In genomic region chr17:8648310-8648709, GRCm38 (mm10) we compare ENCODE assay signal across 15 mouse cellular contexts.
DNase-seq lines count a peak whose midpoint lies in the region; ATAC-seq and TF ChIP-seq lines count a peak whose summit lies in the region.
"Had no signal": no experiment of that assay in that cellular context is flagged by ENCODE, and none has a peak within 500 bp of the region (broad histone marks: within the 10 kb centered on the region; RNA-seq: fewer than 3 reads in every experiment).

No protein-coding gene starts in this region.

- no peak overlapping the region for H3K9ac ChIP-seq in forebrain, embryonic 15.5 days (replicated peaks)
- H3K9ac ChIP-seq in forebrain, embryonic 13.5 days: no peak overlapping the region
- H3K9ac ChIP-seq in midbrain, embryonic 16.5 days (ENCODE audit: low read depth, low read length): no peak overlapping the region
- no peak overlapping the region for H3K9ac ChIP-seq in midbrain, postnatal 0 days (replicated peaks; ENCODE audit: low read length, poor library complexity, severe bottlenecking)
- H3K9ac ChIP-seq: intestine, embryonic 15.5 days; kidney, embryonic 15.5 days; lung, embryonic 15.5 days had no signal

- 52% methylated on average over 3 of the region's 3 CpGs for WGBS in forebrain, embryonic 15.5 days
- 74% methylated on average over 3 of the region's 3 CpGs for WGBS in forebrain, embryonic 13.5 days
- WGBS in midbrain, embryonic 16.5 days: 81% methylated on average over 3 of the region's 3 CpGs
- WGBS in midbrain, postnatal 0 days: 76% methylated on average over 3 of the region's 3 CpGs

- no peak overlapping the region for H3K4me3 ChIP-seq in forebrain, embryonic 15.5 days
- no peak overlapping the region for H3K4me3 ChIP-seq in forebrain, embryonic 13.5 days
- H3K4me3 ChIP-seq in midbrain, embryonic 16.5 days (ENCODE audit: low read depth, low read length): no peak overlapping the region
- H3K4me3 ChIP-seq in midbrain, postnatal 0 days (ENCODE audit: low read depth, low read length): no peak overlapping the region
- H3K4me3 ChIP-seq: heart, adult 2 months; intestine, embryonic 15.5 days; kidney, embryonic 15.5 days; lung, embryonic 15.5 days had no signal

- H3K4me1 ChIP-seq in forebrain, embryonic 15.5 days: peaks cover 15% of the 10 kb centered on the region
- H3K4me1 ChIP-seq in forebrain, embryonic 13.5 days: peaks cover 10% of the 10 kb centered on the region
- H3K4me1 ChIP-seq in midbrain, embryonic 16.5 days (ENCODE audit: control insufficient read depth, insufficient read depth, low read length): peaks cover 8% of the 10 kb centered on the region; the same call in 1 of the 2 replicates
- H3K4me1 ChIP-seq in midbrain, postnatal 0 days (ENCODE audit: insufficient read depth, low read length): no peaks in the 10 kb centered on the region
- H3K4me1 ChIP-seq: kidney, embryonic 15.5 days; lung, embryonic 15.5 days had no signal

- TF ChIP-seq CTCF in midbrain, postnatal 0 days (IDR thresholded peaks at IDR 0.05): no peak

- no peak for ATAC-seq in forebrain, embryonic 15.5 days (replicated peaks)
- ATAC-seq in forebrain, embryonic 13.5 days: no peak
- no peak for ATAC-seq in midbrain, embryonic 16.5 days
- ATAC-seq in midbrain, postnatal 0 days (ENCODE audit: low FRiP score): no peak
- ATAC-seq: intestine, embryonic 15.5 days had no signal

- no peaks in the 10 kb centered on the region for H3K9me3 ChIP-seq in forebrain, embryonic 15.5 days
- H3K9me3 ChIP-seq in forebrain, embryonic 13.5 days (replicated peaks): no peaks in the 10 kb centered on the region
- H3K9me3 ChIP-seq in midbrain, embryonic 16.5 days (replicated peaks; ENCODE audit: control insufficient read depth, low read length, poor library complexity, severe bottlenecking): no peaks in the 10 kb centered on the region
- H3K9me3 ChIP-seq in midbrain, postnatal 0 days (ENCODE audit: low read length): no peaks in the 10 kb centered on the region
- H3K9me3 ChIP-seq: intestine, embryonic 15.5 days; kidney, embryonic 15.5 days; lung, embryonic 15.5 days had no signal

- no peak for DNase-seq in midbrain, postnatal 0 days (ENCODE audit: low spot score)
- peak; percentile 54 to 75 for DNase-seq in adrenal gland, adult 18-20 months (ENCODE audit: low spot score in 2 of 2)
- peak; percentile 51 for DNase-seq in brain, adult 2 months (ENCODE audit: low read depth, low spot score)
- no peak for DNase-seq in B cell, adult 2 months
- DNase-seq: gastrocnemius, postnatal 10 days; heart, adult 2 months; layer of hippocampus, postnatal 36 days; left cerebral cortex, postnatal 4 days; thymus, postnatal 25 days had no signal

- peak overlapping the region; percentile 65; the same call in 1 of the 2 replicates for H3K27ac ChIP-seq in forebrain, embryonic 15.5 days (replicated peaks)
- no peak overlapping the region for H3K27ac ChIP-seq in forebrain, embryonic 13.5 days
- H3K27ac ChIP-seq in midbrain, embryonic 16.5 days (ENCODE audit: low read length): peak overlapping the region; percentile 54; the same call in 1 of the 2 replicates
- H3K27ac ChIP-seq in midbrain, postnatal 0 days (ENCODE audit: low read depth, low read length): no peak overlapping the region
- H3K27ac ChIP-seq: heart, adult 2 months; intestine, embryonic 15.5 days; kidney, embryonic 15.5 days; lung, embryonic 15.5 days had no signal

- H3K36me3 ChIP-seq in forebrain, embryonic 15.5 days: no peaks in the 10 kb centered on the region
- no peaks in the 10 kb centered on the region for H3K36me3 ChIP-seq in forebrain, embryonic 13.5 days (ENCODE audit: poor library complexity, severe bottlenecking)
- no peaks in the 10 kb centered on the region for H3K36me3 ChIP-seq in midbrain, embryonic 16.5 days (ENCODE audit: control insufficient read depth, insufficient read depth, low read length)
- no peaks in the 10 kb centered on the region for H3K36me3 ChIP-seq in midbrain, postnatal 0 days (ENCODE audit: insufficient read depth, low read length)
- H3K36me3 ChIP-seq: intestine, embryonic 15.5 days; kidney, embryonic 15.5 days; lung, embryonic 15.5 days had no signal

- H3K27me3 ChIP-seq in forebrain, embryonic 15.5 days: no peaks in the 10 kb centered on the region
- no peaks in the 10 kb centered on the region for H3K27me3 ChIP-seq in forebrain, embryonic 13.5 days
- no peaks in the 10 kb centered on the region for H3K27me3 ChIP-seq in midbrain, embryonic 16.5 days (ENCODE audit: control insufficient read depth, insufficient read depth, low read depth, low read length)
- H3K27me3 ChIP-seq in midbrain, postnatal 0 days (ENCODE audit: insufficient read depth, low read length): no peaks in the 10 kb centered on the region
- H3K27me3 ChIP-seq: intestine, embryonic 15.5 days; kidney, embryonic 15.5 days; lung, embryonic 15.5 days had no signal

- H3K4me2 ChIP-seq in forebrain, embryonic 15.5 days (replicated peaks): no peak overlapping the region
- no peak overlapping the region for H3K4me2 ChIP-seq in forebrain, embryonic 13.5 days
- H3K4me2 ChIP-seq in midbrain, embryonic 16.5 days (ENCODE audit: low read length): no peak overlapping the region
- no peak overlapping the region for H3K4me2 ChIP-seq in midbrain, postnatal 0 days (ENCODE audit: low read depth, low read length, poor library complexity, severe bottlenecking)
- H3K4me2 ChIP-seq: intestine, embryonic 15.5 days; kidney, embryonic 15.5 days; lung, embryonic 15.5 days had no signal

Comparison
In these comparisons a context has a peak if more than half of its experiments do, and no peak if none do; other contexts are left out.
1. H3K27ac ChIP-seq: peak in forebrain, embryonic 15.5 days (single experiment) and midbrain, embryonic 16.5 days (single experiment); none in forebrain, embryonic 13.5 days (single experiment) and midbrain, postnatal 0 days (single experiment).
2. DNase-seq: peak in adrenal gland, adult 18-20 months (2 of 2) and brain, adult 2 months (single experiment); none in midbrain, postnatal 0 days (single experiment) and B cell, adult 2 months (0 of 2).